Mouse (Mus musculus) heart, adult 2 months (tissue): ENCODE data around the gene Dcbld2. TPM values are rescaled to one million over a fixed set of nuclear protein-coding genes. Genes with fewer than 3 reads are reported as not detected.
A peak's percentile ranks its signal among the peaks of the same experiment; 100 is the strongest.

Experiments
- DNase-seq, 2 experiments: peaks; one replicate each; pipeline ENCODE4 v3.0.0; 2021
- H3K27ac ChIP-seq: fragments of 200-600 bp; 2 replicates; pipeline ENCODE4 v1.8.1; 2022
- H3K27me3 ChIP-seq: fragments of 200-500 bp; 2 replicates; pipeline ENCODE4 v1.6.1; 2012; ENCODE audit warnings: mild to moderate bottlenecking, low read length, inconsistent platforms, mixed read lengths; ENCODE audit not compliant: control insufficient read depth, insufficient read depth
- H3K36me3 ChIP-seq: fragments of 200-500 bp; 2 replicates; pipeline ENCODE4 v1.6.1; 2012; ENCODE audit warnings: low read length, inconsistent platforms; ENCODE audit not compliant: control insufficient read depth, insufficient read depth
- H3K4me1 ChIP-seq: fragments of 200-500 bp; 2 replicates; pipeline ENCODE4 v1.6.1; 2011; ENCODE audit warnings: low read length; ENCODE audit not compliant: control insufficient read depth, insufficient read depth
- H3K4me3 ChIP-seq: fragments of 200-600 bp; 2 replicates; pipeline ENCODE4 v1.8.1; 2022
- H3K79me2 ChIP-seq: fragments of 200-500 bp; replicated peaks from 2 replicates; pipeline ENCODE4 v1.6.1; 2012; ENCODE audit warnings: mild to moderate bottlenecking, inconsistent platforms, low read length, moderate library complexity, mixed read lengths; ENCODE audit not compliant: control insufficient read depth, insufficient read depth
- H3K9ac ChIP-seq: fragments of 200-500 bp; 2 replicates; pipeline ENCODE4 v1.6.1; 2012; ENCODE audit warnings: low read depth, mild to moderate bottlenecking, control low read depth, inconsistent platforms, low read length, mixed read lengths
- CTCF ChIP-seq: fragments of 200-600 bp; IDR thresholded peaks from 2 replicates; pipeline ENCODE4 v1.8.1; 2022; ENCODE audit warnings: antibody characterized with exemption, mild to moderate bottlenecking, moderate library complexity
- EP300 ChIP-seq: fragments of 200-500 bp; IDR thresholded peaks from 2 replicates; pipeline ENCODE4 v1.6.1; 2011; ENCODE audit warnings: low read depth, low read length, control low read depth; ENCODE audit not compliant: insufficient read depth
- POLR2A ChIP-seq: fragments of 200-500 bp; IDR thresholded peaks from 2 replicates; pipeline ENCODE4 v1.6.1; 2011; ENCODE audit warnings: mild to moderate bottlenecking, low read depth, low read length, control low read depth; ENCODE audit not compliant: insufficient read depth
- WGBS: fragments of 180-500 bp; shearing (Covaris S2); methylation state at CpG from one replicate; pipeline ENCODE4 v1.1.7; 2018; 5-methylcytosine and 5-hydroxymethylcytosine counted together
- intact Hi-C: fragments of 180-260 bp; cut with DNase I; formaldehyde crosslinking; loops from one replicate; pipeline ENCODE4 v1.15.1; 2025
- polyA plus RNA-seq: library from polyadenylated mRNA; depleted of rRNA; stranded (reverse); fragments of >200 nt; gene quantifications from 2 replicates; pipeline ENCODE4 v1.2.3, GENCODE M21; 2012
- total RNA-seq, 2 experiments: library from RNA; stranded (reverse); gene quantifications; 2 replicates each; pipeline ENCODE4 v1.2.3; 2021

The Dcbld2 gene
- total and polyA plus RNA-seq, 3 experiments: 9.0 to 16.8 (median 14.0) TPM

DNA sequence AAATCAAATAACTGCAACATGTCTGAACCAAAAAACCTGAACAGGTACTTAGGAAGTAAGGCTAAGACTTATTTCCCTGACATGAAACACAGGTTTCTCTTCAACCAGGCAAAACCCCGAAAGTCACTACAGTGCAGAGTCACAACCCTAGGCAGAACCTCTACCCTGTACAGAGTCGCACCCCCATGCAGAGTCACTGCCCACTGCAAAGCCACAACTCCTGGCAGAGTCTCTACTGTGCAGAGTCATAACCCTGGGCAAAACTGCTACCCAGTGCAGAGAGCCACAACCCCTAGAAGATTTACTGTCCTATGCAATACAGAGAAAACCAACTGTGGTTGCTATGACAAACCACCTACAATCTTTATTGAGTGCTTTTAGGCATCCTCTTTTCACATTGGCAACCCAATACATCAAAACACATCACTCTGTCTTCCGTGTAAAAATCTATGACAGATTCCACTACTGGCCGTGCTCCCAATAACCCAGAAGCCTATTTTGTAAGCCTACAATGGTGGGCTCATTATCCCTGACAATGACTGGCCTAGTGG is 71.7 kb downstream of the Dcbld2 start:
- no peak for TF ChIP-seq POLR2A
- no peak for TF ChIP-seq EP300
- no peak for TF ChIP-seq CTCF
- WGBS: 86% methylated on average over 4 of the region's 4 CpGs
- peaks cover 22% of the 10 kb centered on the region for H3K4me1 ChIP-seq
- H3K27me3 ChIP-seq: no peaks in the 10 kb centered on the region
- no peak overlapping the region; the same call in 1 of the 2 replicates for H3K27ac ChIP-seq
- H3K9ac ChIP-seq: no peak overlapping the region
- intact Hi-C loops: no loop called here
- no peaks in the 10 kb centered on the region for H3K79me2 ChIP-seq
- peaks cover 51% of the 10 kb centered on the region for H3K36me3 ChIP-seq
- no peak overlapping the region for H3K4me3 ChIP-seq
- DNase-seq: no peak

DNA sequence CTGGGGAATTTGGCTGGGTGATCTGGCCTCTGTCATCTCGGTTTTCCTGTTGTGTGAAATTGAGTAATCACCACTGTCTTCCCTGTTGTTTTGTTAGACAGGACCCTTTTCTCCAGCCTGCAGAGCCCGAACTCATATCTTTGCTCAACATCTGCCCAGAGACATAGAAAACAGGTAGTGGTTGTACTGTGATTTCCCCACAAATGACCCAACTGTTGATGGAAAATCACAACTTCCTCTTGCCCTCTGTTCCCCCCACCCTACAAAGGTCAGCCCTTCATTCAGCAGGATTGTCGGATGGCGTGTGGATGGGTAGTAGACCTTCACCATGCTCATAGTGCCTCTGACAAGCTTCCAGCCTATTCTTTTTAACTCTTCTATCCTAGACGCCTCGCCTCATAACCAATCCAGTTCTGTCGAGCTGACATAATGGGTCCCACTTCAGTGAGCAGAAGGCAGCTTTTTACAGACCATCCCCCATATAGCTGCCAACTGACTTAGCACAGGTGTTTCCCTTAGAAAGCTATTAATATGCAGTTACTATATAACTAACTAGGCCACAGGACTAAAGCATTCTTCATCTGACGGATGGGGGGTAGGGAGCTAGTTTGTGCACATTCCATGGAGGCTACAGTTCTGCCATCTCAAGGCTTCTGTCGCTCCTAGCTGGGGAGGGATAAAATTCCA is 73.1 kb downstream of the Dcbld2 start:
- TF ChIP-seq CTCF: no peak
- TF ChIP-seq POLR2A: no peak
- TF ChIP-seq EP300: no peak
- Histone ChIP-seq H3K79me2 (no peaks in the 10 kb centered on the region), H3K36me3 (peaks cover 39% of the 10 kb centered on the region), H3K4me1 (peaks cover 17% of the 10 kb centered on the region), H3K9ac (no peak overlapping the region), H3K4me3 (no peak overlapping the region), H3K27me3 (no peaks in the 10 kb centered on the region), H3K27ac (peak overlapping the region; percentile 60)
- intact Hi-C loops: no loop called here
- DNase-seq: peak in 1 of 2 experiments; percentile 26
- 41% methylated on average over 9 of the region's 9 CpGs for WGBS

DNA sequence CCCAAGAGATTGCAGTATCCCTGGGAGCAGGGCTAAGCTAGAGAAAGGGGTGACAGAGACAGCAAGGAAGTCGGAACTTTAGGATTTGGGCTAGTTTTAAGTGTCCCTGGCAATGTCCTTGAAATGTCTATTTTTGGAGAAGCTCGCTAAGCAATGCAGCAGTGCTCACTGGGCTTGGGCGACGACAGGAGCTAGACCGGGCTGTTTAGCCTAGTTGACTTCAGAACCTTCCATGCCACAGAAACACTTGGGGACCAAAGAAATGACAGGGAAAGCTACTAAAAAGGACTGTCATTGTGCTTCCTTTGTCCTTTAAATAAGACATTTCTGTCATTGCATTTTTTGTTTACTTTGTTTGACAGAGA is 73.6 kb downstream of the Dcbld2 start:
- Histone ChIP-seq H3K79me2 (no peaks in the 10 kb centered on the region), H3K4me1 (peaks cover 14% of the 10 kb centered on the region), H3K27me3 (no peaks in the 10 kb centered on the region), H3K27ac (peak overlapping the region; percentile 60), H3K4me3 (no peak overlapping the region), H3K36me3 (peaks cover 38% of the 10 kb centered on the region), H3K9ac (no peak overlapping the region)
- intact Hi-C loops: no loop called here
- DNase-seq: peak in 1 of 2 experiments; percentile 24
- 11% methylated on average over 5 of the region's 5 CpGs for WGBS
- no peak for TF ChIP-seq POLR2A
- no peak for TF ChIP-seq CTCF

DNA sequence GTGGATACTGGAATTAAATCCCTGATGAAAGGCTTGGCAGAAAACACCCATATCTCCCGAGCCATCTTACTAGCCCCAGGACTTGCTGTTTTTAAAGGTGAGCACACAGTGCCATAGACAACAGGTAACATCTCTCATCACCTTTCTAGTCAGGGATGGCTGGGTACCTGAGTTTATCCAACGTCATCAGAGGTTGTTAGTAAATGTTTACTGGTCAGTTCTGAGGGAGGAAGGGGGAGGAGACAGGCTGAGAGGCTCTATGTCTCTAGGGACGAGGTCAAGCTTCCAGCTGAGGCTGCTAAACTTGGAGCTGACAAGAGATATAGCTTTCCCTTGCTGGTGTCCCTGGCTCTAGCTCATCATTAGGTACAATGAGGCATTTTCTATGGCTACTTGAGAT is 74.1 kb downstream of the Dcbld2 start:
- Histone ChIP-seq H3K4me1 (peaks cover 14% of the 10 kb centered on the region), H3K27me3 (no peaks in the 10 kb centered on the region), H3K4me3 (no peak overlapping the region), H3K9ac (no peak overlapping the region), H3K27ac (peak overlapping the region; percentile 60), H3K36me3 (peaks cover 38% of the 10 kb centered on the region), H3K79me2 (no peaks in the 10 kb centered on the region)
- WGBS: 8% methylated on average over 3 of the region's 3 CpGs
- TF ChIP-seq EP300: no peak
- no peak for TF ChIP-seq CTCF
- TF ChIP-seq POLR2A: no peak
- DNase-seq: peak in 1 of 2 experiments; percentile 25
- intact Hi-C loops: no loop called here

DNA sequence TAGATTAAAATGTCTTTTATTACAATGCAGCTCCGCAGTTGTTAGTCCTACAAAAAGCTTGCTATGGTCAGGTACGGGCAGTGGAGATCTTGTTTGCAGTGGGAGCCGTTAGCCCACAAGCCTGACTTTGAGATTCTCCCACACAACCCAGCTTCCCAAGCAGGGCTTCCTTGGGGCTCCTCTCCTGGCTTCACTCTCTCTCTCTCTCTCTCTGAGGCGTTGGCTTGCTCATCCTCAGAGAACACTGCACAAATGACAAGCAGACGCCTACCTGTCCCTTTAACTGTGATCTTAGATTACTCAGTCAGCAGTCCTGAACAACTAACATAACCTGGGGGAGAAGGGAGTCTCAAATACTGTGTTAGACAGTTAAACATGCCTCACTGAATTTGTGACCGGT is 79.6 kb downstream of the Dcbld2 start:
- Histone ChIP-seq H3K36me3 (peaks cover 11% of the 10 kb centered on the region), H3K4me3 (no peak overlapping the region), H3K79me2 (no peaks in the 10 kb centered on the region), H3K4me1 (peaks cover 2% of the 10 kb centered on the region; the same call in 1 of the 2 replicates), H3K27me3 (no peaks in the 10 kb centered on the region), H3K27ac (no peak overlapping the region), H3K9ac (no peak overlapping the region)
- DNase-seq: no peak
- TF ChIP-seq EP300 (no peak), POLR2A (no peak), CTCF (no peak)
- intact Hi-C loops: no loop called here
- 84% methylated on average over 6 of the region's 6 CpGs for WGBS

DNA sequence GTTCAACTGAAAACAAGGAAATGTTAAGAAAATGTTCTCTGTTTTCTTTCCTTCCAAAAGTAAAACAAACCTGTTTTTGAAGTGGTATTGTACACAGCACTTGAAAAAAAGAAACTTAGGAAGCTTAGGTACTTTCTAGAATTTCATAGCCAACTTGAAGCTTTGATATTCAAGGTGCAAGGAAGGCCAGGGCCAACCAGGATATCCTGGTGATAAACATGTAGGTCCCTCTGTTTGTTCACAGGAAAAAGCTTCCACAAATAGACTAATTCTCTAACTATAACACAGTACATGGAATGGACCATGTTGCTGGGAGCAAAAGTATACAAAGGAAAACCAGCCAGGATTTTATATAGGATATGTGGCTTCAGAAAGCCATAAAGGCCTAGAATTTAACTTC is 88.5 kb downstream of the Dcbld2 start:
- Histone ChIP-seq H3K36me3 (peaks cover 34% of the 10 kb centered on the region), H3K79me2 (no peaks in the 10 kb centered on the region), H3K27me3 (no peaks in the 10 kb centered on the region), H3K4me3 (no peak overlapping the region), H3K27ac (peak overlapping the region; percentile 67), H3K4me1 (peaks cover 19% of the 10 kb centered on the region), H3K9ac (no peak overlapping the region)
- intact Hi-C loops: loop anchor here (2.0 to 5.0 kb wide), 2 partner anchors 20 to 34 kb away; no protein-coding TSS in a partner anchor
- no peak for DNase-seq
- TF ChIP-seq CTCF (no peak), EP300 (no peak), POLR2A (no peak)
